Comparison of ENCODE assay signal across 18 mouse cellular contexts in genomic region chr4:154071941-154072340, GRCm38 (mm10). TPM values are rescaled to one million over a fixed set of nuclear protein-coding genes. Genes with fewer than 3 reads are reported as not detected.
DNase-seq lines count a peak whose midpoint lies in the region; ATAC-seq and TF ChIP-seq lines count a peak whose summit lies in the region.
"Had no signal": no experiment of that assay in that cellular context is flagged by ENCODE, and none has a peak within 500 bp of the region (broad histone marks: within the 10 kb centered on the region; RNA-seq: fewer than 3 reads in every experiment).

No protein-coding gene starts in this region.

- no peaks in the 10 kb centered on the region for H3K9me3 ChIP-seq in neural tube, embryonic 12.5 days
- H3K9me3 ChIP-seq in forebrain, embryonic 16.5 days (ENCODE audit: control insufficient read depth, low read length) = no peaks in the 10 kb centered on the region
- H3K9me3 ChIP-seq in midbrain, embryonic 10.5 days (replicated peaks) = no peaks in the 10 kb centered on the region

- H3K27me3 ChIP-seq in neural tube, embryonic 12.5 days (replicated peaks) = peaks cover 40% of the 10 kb centered on the region
- H3K27me3 ChIP-seq in forebrain, embryonic 16.5 days (replicated peaks; ENCODE audit: control insufficient read depth, insufficient read depth, low read length) = peaks cover 20% of the 10 kb centered on the region
- H3K27me3 ChIP-seq in midbrain, embryonic 10.5 days (ENCODE audit: low read depth, poor library complexity, severe bottlenecking) = peaks cover 43% of the 10 kb centered on the region

- H3K4me1 ChIP-seq in neural tube, embryonic 12.5 days = peaks cover 3% of the 10 kb centered on the region; the same call in 1 of the 2 replicates
- H3K4me1 ChIP-seq in forebrain, embryonic 16.5 days (replicated peaks; ENCODE audit: control insufficient read depth, insufficient read depth, low read length) = peaks cover 5% of the 10 kb centered on the region
- H3K4me1 ChIP-seq in midbrain, embryonic 10.5 days = peaks cover 20% of the 10 kb centered on the region

- TF ChIP-seq CTCF in gastrocnemius, adult 2 months (IDR thresholded peaks at IDR 0.05) = no peak

- H3K27ac ChIP-seq in neural tube, embryonic 12.5 days = no peak overlapping the region
- H3K27ac ChIP-seq in forebrain, embryonic 16.5 days (ENCODE audit: low read length) = no peak overlapping the region
- no peak overlapping the region for H3K27ac ChIP-seq in midbrain, embryonic 10.5 days (replicated peaks)
- no peak overlapping the region for H3K27ac ChIP-seq in gastrocnemius, adult 2 months

- no peaks in the 10 kb centered on the region for H3K36me3 ChIP-seq in neural tube, embryonic 12.5 days
- no peaks in the 10 kb centered on the region for H3K36me3 ChIP-seq in forebrain, embryonic 16.5 days (ENCODE audit: control insufficient read depth, insufficient read depth)
- H3K36me3 ChIP-seq in midbrain, embryonic 10.5 days = no peaks in the 10 kb centered on the region

- WGBS in neural tube, embryonic 12.5 days = 26% methylated on average over 14 of the region's 16 CpGs
- 27% methylated on average over 11 of the region's 16 CpGs for WGBS in forebrain, embryonic 16.5 days
- 24% methylated on average over 12 of the region's 16 CpGs for WGBS in midbrain, embryonic 10.5 days

- H3K4me2 ChIP-seq in neural tube, embryonic 12.5 days (replicated peaks) = peak overlapping the region; percentile 45
- 0 out of 2 replicates have a peak overlapping the region, but pooled peaks have one; percentile 12 for H3K4me2 ChIP-seq in forebrain, embryonic 16.5 days (ENCODE audit: low read length)

- intact Hi-C loops in gastrocnemius, adult 2 months (cut with DNase I) = no loop called here

- no peak for ATAC-seq in neural tube, embryonic 12.5 days (ENCODE audit: low FRiP score, low read depth)
- ATAC-seq in forebrain, embryonic 16.5 days = no peak
- no peak for ATAC-seq in granulocyte monocyte progenitor cell, adult 5-6 weeks (replicated peaks; ENCODE audit: poor library complexity, severe bottlenecking)
- ATAC-seq: liver, postnatal 0 days had no signal

- H3K4me3 ChIP-seq in neural tube, embryonic 12.5 days = peak overlapping the region; percentile 11; the same call in 1 of the 2 replicates
- no peak overlapping the region; the same call in 1 of the 2 replicates for H3K4me3 ChIP-seq in forebrain, embryonic 16.5 days (replicated peaks; ENCODE audit: low read length)
- peak overlapping the region; percentile 28 for H3K4me3 ChIP-seq in midbrain, embryonic 10.5 days
- H3K4me3 ChIP-seq in gastrocnemius, adult 2 months = no peak overlapping the region

- H3K9ac ChIP-seq in neural tube, embryonic 12.5 days = no peak overlapping the region
- H3K9ac ChIP-seq in forebrain, embryonic 16.5 days (replicated peaks; ENCODE audit: low read depth, low read length) = no peak overlapping the region
- H3K9ac ChIP-seq: liver, postnatal 0 days had no signal

- no peak for DNase-seq in neural tube, embryonic 10.5 days (ENCODE audit: extremely low spot score, low spot score)
- DNase-seq in midbrain, embryonic 10.5 days (ENCODE audit: low spot score) = no peak
- no peak for DNase-seq in layer of hippocampus, adult 9-10 months (ENCODE audit: low spot score)
- no peak for DNase-seq in gastrocnemius, adult 2 months
- no peak for DNase-seq in testis, postnatal 14 days (ENCODE audit: low spot score)
- DNase-seq: cerebellum, adult 8-10 months; heart, postnatal 10 days; kidney, adult 11 months; kidney, postnatal 25 days; liver, postnatal 0 days; lung, postnatal 4 days; right cerebral cortex, postnatal 25 days; thymus, postnatal 36 days had no signal

RNA-seq across cellular contexts. Expression of gene Ccdc27, which starts 29.5 kb away (rescaled TPM):
- polyA plus RNA-seq in neural tube, embryonic 12.5 days (2016; fragmentation: Nextera tagmentation; extraction: Ambion mirVana) = not detected in 2 replicates
- polyA plus RNA-seq in forebrain, embryonic 16.5 days (2015; fragmentation: Nextera tagmentation; extraction: Ambion mirVana) = not detected in 2 replicates
- not detected in 2 replicates for polyA plus RNA-seq in midbrain, embryonic 10.5 days (2016; fragmentation: Nextera tagmentation; extraction: Ambion mirVana)
- not detected for total RNA-seq in gastrocnemius, adult 2 months (2021)
- not detected in 2 replicates for total RNA-seq in granulocyte monocyte progenitor cell, adult 5-6 weeks (2014; fragmentation: Nextera tagmentation)
- not detected in 2 replicates for total RNA-seq in granulocyte monocyte progenitor cell, adult 5-6 weeks (2017)
- total RNA-seq: heart, postnatal 10 days had no signal
- polyA plus RNA-seq: frontal cortex, adult 2 months; limb, embryonic 14.5 days; liver, postnatal 0 days had no signal

RNA-seq across cellular contexts. Expression of gene Smim1, which starts 45.9 kb away (rescaled TPM):
- 6.4 and 7.8 TPM in 2 replicates for polyA plus RNA-seq in neural tube, embryonic 12.5 days (2016; fragmentation: Nextera tagmentation; extraction: Ambion mirVana)
- 2.9 and 3.7 TPM in 2 replicates for polyA plus RNA-seq in forebrain, embryonic 16.5 days (2015; fragmentation: Nextera tagmentation; extraction: Ambion mirVana)
- 18.4 and 21.2 TPM in 2 replicates for polyA plus RNA-seq in midbrain, embryonic 10.5 days (2016; fragmentation: Nextera tagmentation; extraction: Ambion mirVana)
- total RNA-seq in gastrocnemius, adult 2 months (2021) = 1 to 10 TPM; 2.0 to 2.3 TPM
- total RNA-seq in granulocyte monocyte progenitor cell, adult 5-6 weeks (2014; fragmentation: Nextera tagmentation) = not detected in 2 replicates
- total RNA-seq in granulocyte monocyte progenitor cell, adult 5-6 weeks (2017) = 0.05 and 0.60 TPM in 2 replicates

Comparison
In these comparisons a context has a peak if more than half of its experiments do, and no peak if none do; other contexts are left out.
1. H3K4me3 ChIP-seq: peak in neural tube, embryonic 12.5 days (single experiment) and midbrain, embryonic 10.5 days (single experiment); none in forebrain, embryonic 16.5 days (single experiment) and gastrocnemius, adult 2 months (single experiment).